Mouse (Mus musculus) lung, embryonic 15.5 days (tissue): ENCODE data around the gene Itpr2. TPM values are rescaled to one million over a fixed set of nuclear protein-coding genes. Genes with fewer than 3 reads are reported as not detected.

Experiments
- ATAC-seq: fragments of 200-750 bp; cut with Nextera tagmentation; 2 replicates; pipeline ENCODE4 v1.8.0; 2017; ENCODE audit warnings: moderate number of reproducible peaks, borderline replicate concordance; ENCODE audit not compliant: low FRiP score, low TSS enrichment; ENCODE audit errors: extremely low read depth
- H3K27ac ChIP-seq: fragments of 300-500 bp; sonication (generic); 2 replicates; pipeline ENCODE4 v1.5.1; 2015; ENCODE audit warnings: moderate library complexity, mild to moderate bottlenecking, inconsistent platforms
- H3K27me3 ChIP-seq: fragments of 300-500 bp; sonication (generic); 2 replicates; pipeline ENCODE4 v1.6.1; 2015; ENCODE audit warnings: inconsistent platforms
- H3K36me3 ChIP-seq: fragments of 300-500 bp; sonication (generic); 2 replicates; pipeline ENCODE4 v1.6.1; 2015; ENCODE audit warnings: inconsistent platforms
- H3K4me1 ChIP-seq: fragments of 300-500 bp; sonication (generic); 2 replicates; pipeline ENCODE4 v1.6.1; 2015; ENCODE audit warnings: inconsistent platforms
- H3K4me2 ChIP-seq: fragments of 300-500 bp; sonication (generic); 2 replicates; pipeline ENCODE4 v1.6.1; 2015; ENCODE audit warnings: inconsistent platforms, mild to moderate bottlenecking, moderate library complexity
- H3K4me3 ChIP-seq: fragments of 300-500 bp; sonication (generic); 2 replicates; pipeline ENCODE4 v1.5.1; 2015; ENCODE audit warnings: mild to moderate bottlenecking, inconsistent platforms
- H3K9ac ChIP-seq: fragments of 300-500 bp; sonication (generic); 2 replicates; pipeline ENCODE4 v1.6.1; 2015; ENCODE audit warnings: inconsistent platforms
- H3K9me3 ChIP-seq: fragments of 300-500 bp; sonication (generic); 2 replicates; pipeline ENCODE4 v1.6.1; 2016; ENCODE audit warnings: inconsistent platforms
- WGBS: fragments of 180-500 bp; shearing (Covaris S2); methylation state at CpG from one replicate; pipeline ENCODE4 v1.1.7; 2015; 5-methylcytosine and 5-hydroxymethylcytosine counted together
- polyA plus RNA-seq: library from polyadenylated mRNA; unstranded; fragments of >200 nt; fragmentation: Nextera tagmentation; extraction: Ambion mirVana; gene quantifications from 2 replicates; pipeline ENCODE4 v1.2.1, GENCODE M21; 2015

Gene Itpr2
- polyA plus RNA-seq, 1 experiment from 2014 or later: 18.8 TPM

GRCm38 (mm10) chr6:146222403-146223063 is 279.5 kb downstream of the Itpr2 start:
- 58% methylated on average over 8 of the region's 8 CpGs for WGBS
- no peak overlapping the region; the same call in 1 of the 2 replicates for H3K4me2 ChIP-seq
- H3K4me1 ChIP-seq: peaks cover 6% of the 10 kb centered on the region; the same call in 1 of the 2 replicates
- no peaks in the 10 kb centered on the region for H3K9me3 ChIP-seq
- no peak overlapping the region for H3K4me3 ChIP-seq
- no peaks in the 10 kb centered on the region for H3K27me3 ChIP-seq
- no peak overlapping the region for H3K9ac ChIP-seq
- no peak overlapping the region for H3K27ac ChIP-seq
- H3K36me3 ChIP-seq: no peaks in the 10 kb centered on the region
- no peak for ATAC-seq

DNA sequence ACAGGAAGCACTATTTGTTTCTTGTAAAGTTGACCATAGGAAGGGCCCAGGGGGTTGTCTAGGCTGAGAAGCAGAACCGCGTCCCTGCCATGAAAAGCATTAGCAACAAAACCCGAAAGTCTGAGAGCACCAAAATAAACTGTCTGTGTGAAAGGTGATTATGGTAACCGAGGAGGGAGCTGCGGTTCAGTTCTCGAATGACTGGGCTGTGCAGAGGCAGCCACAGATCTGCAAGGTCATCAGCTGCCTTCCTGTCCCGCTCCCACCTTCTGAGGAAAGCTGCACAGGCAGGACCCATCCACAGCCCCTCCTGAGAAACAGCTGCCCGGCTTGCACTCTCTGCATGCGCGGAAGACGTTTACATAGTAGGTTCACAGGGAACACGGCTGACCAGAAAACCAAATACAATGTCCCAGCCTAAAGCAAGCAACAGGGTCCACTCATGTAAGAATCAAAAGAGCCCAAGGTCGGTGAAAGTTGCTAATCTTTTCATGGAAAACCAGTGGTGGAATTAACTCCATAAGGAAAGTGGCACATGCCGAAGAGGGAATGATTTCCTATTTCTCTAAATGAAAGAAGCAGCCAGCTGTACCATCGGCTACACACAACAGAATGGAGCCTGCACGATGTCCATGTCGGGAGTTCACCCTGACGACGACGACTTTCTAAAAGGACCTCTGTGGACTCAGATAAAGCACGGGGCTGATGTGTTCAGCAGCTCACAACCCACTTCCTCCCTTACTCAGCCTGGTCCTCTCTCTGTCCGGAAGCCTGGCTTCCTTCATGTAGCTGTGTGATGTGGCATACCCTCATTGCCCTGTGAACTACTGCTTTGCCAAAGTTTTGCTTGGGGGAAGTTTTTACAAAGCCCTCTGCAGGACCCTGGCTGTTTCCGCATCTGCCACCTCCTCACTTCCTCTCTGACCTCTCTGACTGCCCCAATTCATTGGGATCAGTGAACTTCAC is 280.4 kb downstream of the Itpr2 start:
- 0 out of 2 replicates have a peak, but pooled peaks have one; percentile 57 for ATAC-seq
- Histone ChIP-seq H3K9me3 (no peaks in the 10 kb centered on the region), H3K27me3 (no peaks in the 10 kb centered on the region), H3K36me3 (no peaks in the 10 kb centered on the region), H3K4me1 (peaks cover 6% of the 10 kb centered on the region; the same call in 1 of the 2 replicates), H3K9ac (no peak overlapping the region), H3K4me2 (peak overlapping the region; percentile 2; the same call in 1 of the 2 replicates), H3K27ac (no peak overlapping the region), H3K4me3 (no peak overlapping the region)
- WGBS: 29% methylated on average over 23 of the region's 23 CpGs

- ATAC-seq: no peak
- H3K27ac ChIP-seq: no peak overlapping the region
- H3K4me3 ChIP-seq: no peak overlapping the region
- no peaks in the 10 kb centered on the region for H3K27me3 ChIP-seq
- H3K36me3 ChIP-seq: no peaks in the 10 kb centered on the region
- H3K4me1 ChIP-seq: peaks cover 6% of the 10 kb centered on the region; the same call in 1 of the 2 replicates
- H3K9ac ChIP-seq: no peak overlapping the region
- no peaks in the 10 kb centered on the region for H3K9me3 ChIP-seq
- H3K4me2 ChIP-seq: no peak overlapping the region
- 62% methylated on average over 5 of the region's 5 CpGs for WGBS
These were observed 282.0 kb downstream of the Itpr2 start for GRCm38 (mm10) chr6:146220071-146220470.

DNA sequence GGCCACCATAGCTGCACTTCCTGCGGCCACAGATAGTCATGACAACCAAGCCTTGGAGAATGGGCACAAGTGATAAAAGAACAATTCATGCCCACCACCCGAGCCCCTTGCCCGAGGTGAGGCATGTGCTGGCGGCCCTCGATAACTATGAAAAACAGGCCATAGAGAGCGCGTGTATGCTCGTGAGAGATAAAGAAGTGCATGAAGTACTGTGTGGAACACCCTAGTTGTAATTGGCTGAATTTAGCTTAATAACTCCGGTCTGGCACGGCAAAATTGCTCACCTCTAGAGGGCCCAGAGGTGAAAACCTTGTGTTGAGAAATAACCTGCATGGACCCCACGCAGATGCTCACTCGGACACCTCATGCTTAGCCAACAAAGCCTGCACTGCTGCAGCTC is 282.5 kb downstream of the Itpr2 start:
- Histone ChIP-seq H3K27me3 (no peaks in the 10 kb centered on the region), H3K36me3 (no peaks in the 10 kb centered on the region), H3K27ac (no peak overlapping the region), H3K4me2 (no peak overlapping the region), H3K9ac (no peak overlapping the region), H3K9me3 (no peaks in the 10 kb centered on the region), H3K4me3 (no peak overlapping the region), H3K4me1 (peaks cover 6% of the 10 kb centered on the region; the same call in 1 of the 2 replicates)
- WGBS: 84% methylated on average over 12 of the region's 12 CpGs
- ATAC-seq: peak; percentile 52; the same call in 1 of the 2 replicates

DNA sequence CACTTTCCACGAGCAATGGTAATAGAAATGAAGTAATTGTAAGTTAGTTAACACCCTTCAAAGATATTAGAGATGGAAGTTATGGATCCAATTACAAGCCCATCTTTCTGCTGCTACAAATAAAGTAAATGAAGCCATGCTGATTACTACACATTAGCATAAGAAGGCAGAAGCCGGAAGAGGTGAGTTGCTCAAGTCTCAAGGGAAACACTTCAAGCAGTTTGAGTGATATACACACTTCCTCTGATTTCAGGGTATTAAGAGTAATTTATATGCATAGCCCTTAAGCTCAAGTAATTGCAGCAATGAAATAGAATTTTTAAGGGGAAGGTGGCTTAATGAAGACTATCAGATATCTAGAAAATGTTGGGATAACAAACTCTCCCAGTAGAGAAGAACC is 286.7 kb downstream of the Itpr2 start:
- no peak for ATAC-seq
- Histone ChIP-seq H3K36me3 (no peaks in the 10 kb centered on the region), H3K4me3 (no peak overlapping the region), H3K9me3 (no peaks in the 10 kb centered on the region), H3K4me1 (no peaks in the 10 kb centered on the region), H3K9ac (no peak overlapping the region), H3K27me3 (no peaks in the 10 kb centered on the region), H3K27ac (no peak overlapping the region), H3K4me2 (no peak overlapping the region)
- WGBS: 74% methylated on average over 2 of the region's 2 CpGs

- Histone ChIP-seq H3K4me2 (no peak overlapping the region), H3K27ac (no peak overlapping the region), H3K36me3 (no peaks in the 10 kb centered on the region), H3K9ac (no peak overlapping the region), H3K9me3 (no peaks in the 10 kb centered on the region), H3K4me3 (no peak overlapping the region), H3K4me1 (0 out of 2 replicates have a peak, but pooled peaks cover 2% of the 10 kb centered on the region), H3K27me3 (no peaks in the 10 kb centered on the region)
- no peak for ATAC-seq
- 87% methylated on average over 3 of the region's 3 CpGs for WGBS
These were observed 289.7 kb downstream of the Itpr2 start for GRCm38 (mm10) chr6:146212339-146212738.

DNA sequence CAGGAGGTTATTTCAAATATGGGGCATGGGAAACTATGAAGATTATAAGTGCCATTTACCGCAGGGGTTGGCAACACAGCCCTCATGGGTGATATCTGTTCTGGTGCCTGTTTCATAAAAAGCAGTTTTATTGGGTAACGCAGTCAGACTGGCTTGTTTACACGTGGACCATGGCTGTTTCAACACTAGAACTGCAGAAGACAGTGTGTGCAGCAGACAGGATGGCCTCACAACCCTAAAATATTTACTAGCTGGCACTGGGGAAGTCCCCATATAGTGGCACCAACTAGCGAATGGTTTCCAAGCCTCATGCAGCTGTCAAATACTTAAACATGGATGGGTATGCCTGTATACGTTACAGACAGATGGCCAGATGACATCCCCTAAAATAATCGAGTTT is 290.8 kb downstream of the Itpr2 start:
- H3K27me3 ChIP-seq: no peaks in the 10 kb centered on the region
- ATAC-seq: no peak
- H3K9ac ChIP-seq: no peak overlapping the region
- H3K4me2 ChIP-seq: no peak overlapping the region
- 0 out of 2 replicates have a peak, but pooled peaks cover 2% of the 10 kb centered on the region for H3K4me1 ChIP-seq
- no peaks in the 10 kb centered on the region for H3K36me3 ChIP-seq
- WGBS: 72% methylated on average over 6 of the region's 6 CpGs
- H3K4me3 ChIP-seq: no peak overlapping the region
- H3K9me3 ChIP-seq: no peaks in the 10 kb centered on the region
- H3K27ac ChIP-seq: no peak overlapping the region

- Histone ChIP-seq H3K4me2 (no peak overlapping the region), H3K4me3 (no peak overlapping the region), H3K36me3 (no peaks in the 10 kb centered on the region), H3K9ac (no peak overlapping the region), H3K4me1 (0 out of 2 replicates have a peak, but pooled peaks cover 2% of the 10 kb centered on the region), H3K27me3 (no peaks in the 10 kb centered on the region), H3K9me3 (no peaks in the 10 kb centered on the region), H3K27ac (no peak overlapping the region)
- WGBS: 55% methylated on average over 6 of the region's 6 CpGs
- no peak for ATAC-seq
These were observed 293.0 kb downstream of the Itpr2 start for GRCm38 (mm10) chr6:146208983-146209382.

GRCm38 (mm10) chr6:146207204-146207959 is 294.6 kb downstream of the Itpr2 start:
- no peaks in the 10 kb centered on the region for H3K36me3 ChIP-seq
- 0 out of 2 replicates have a peak, but pooled peaks cover 2% of the 10 kb centered on the region for H3K4me1 ChIP-seq
- H3K9me3 ChIP-seq: no peaks in the 10 kb centered on the region
- H3K4me3 ChIP-seq: no peak overlapping the region
- WGBS: 67% methylated on average over 10 of the region's 10 CpGs
- no peaks in the 10 kb centered on the region for H3K27me3 ChIP-seq
- ATAC-seq: no peak
- no peak overlapping the region for H3K9ac ChIP-seq
- H3K4me2 ChIP-seq: no peak overlapping the region
- no peak overlapping the region for H3K27ac ChIP-seq

- Histone ChIP-seq H3K4me1 (0 out of 2 replicates have a peak, but pooled peaks cover 2% of the 10 kb centered on the region), H3K9me3 (no peaks in the 10 kb centered on the region), H3K4me3 (no peak overlapping the region), H3K9ac (no peak overlapping the region), H3K27ac (no peak overlapping the region), H3K4me2 (no peak overlapping the region), H3K36me3 (no peaks in the 10 kb centered on the region), H3K27me3 (no peaks in the 10 kb centered on the region)
- whole genome bisulfite sequencing: 33% methylated on average over 2 of the region's 2 CpGs
- no peak for ATAC-seq
These were observed 296.9 kb downstream of the Itpr2 start for GRCm38 (mm10) chr6:146205136-146205535.

DNA sequence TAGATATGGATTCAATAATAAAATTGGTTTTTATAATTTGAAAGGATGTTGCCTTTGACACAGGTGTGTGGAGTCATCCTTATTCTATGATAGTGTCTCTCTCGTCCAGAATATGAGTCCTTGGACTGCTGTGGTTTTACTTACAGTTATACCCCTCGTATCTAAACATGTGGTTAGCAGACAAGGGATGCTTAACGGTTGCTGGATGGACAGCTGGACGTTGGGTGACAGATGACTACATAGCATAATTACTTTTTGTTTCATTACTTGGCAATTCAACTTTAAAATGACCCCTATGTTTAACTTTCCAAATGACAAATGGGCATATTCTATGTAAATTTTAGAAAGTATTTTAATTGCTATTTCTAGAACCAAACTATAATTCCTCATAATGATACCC is 297.6 kb downstream of the Itpr2 start:
- ATAC-seq: no peak
- Histone ChIP-seq H3K4me1 (0 out of 2 replicates have a peak, but pooled peaks cover 2% of the 10 kb centered on the region), H3K4me2 (no peak overlapping the region), H3K27me3 (no peaks in the 10 kb centered on the region), H3K9ac (no peak overlapping the region), H3K4me3 (no peak overlapping the region), H3K36me3 (no peaks in the 10 kb centered on the region), H3K9me3 (no peaks in the 10 kb centered on the region), H3K27ac (no peak overlapping the region)
- 67% methylated on average over 4 of the region's 4 CpGs for WGBS
